Mouse (Mus musculus) kidney, adult 2 months (tissue): ENCODE results near the gene Pglyrp1. TPM values are rescaled to one million over a fixed set of nuclear protein-coding genes. Genes with fewer than 3 reads are reported as not detected.
A peak's percentile ranks its signal among the peaks of the same experiment; 100 is the strongest.

ENCODE experiments used
- DNase-seq: peaks from one replicate; pipeline ENCODE4 v3.0.0; 2021
- H3K27ac ChIP-seq: fragments of 200-500 bp; 2 replicates; pipeline ENCODE4 v1.5.1; 2012; ENCODE audit warnings: low read depth, low read length, control low read depth, inconsistent platforms; ENCODE audit not compliant: insufficient read depth
- H3K27me3 ChIP-seq: fragments of 200-500 bp; replicated peaks from 2 replicates; pipeline ENCODE4 v1.6.1; 2012; ENCODE audit warnings: mild to moderate bottlenecking, moderate library complexity, low read length, inconsistent platforms; ENCODE audit not compliant: control insufficient read depth, insufficient read depth
- H3K36me3 ChIP-seq: fragments of 200-500 bp; 2 replicates; pipeline ENCODE4 v1.6.1; 2012; ENCODE audit warnings: mild to moderate bottlenecking, moderate library complexity, low read length, inconsistent platforms; ENCODE audit not compliant: control insufficient read depth, insufficient read depth
- H3K4me1 ChIP-seq: fragments of 200-500 bp; 2 replicates; pipeline ENCODE4 v1.6.1; 2011; ENCODE audit warnings: low read length; ENCODE audit not compliant: control insufficient read depth, insufficient read depth
- H3K4me3 ChIP-seq: fragments of 200-500 bp; 2 replicates; pipeline ENCODE4 v1.5.1; 2011; ENCODE audit warnings: mild to moderate bottlenecking, low read depth, low read length, control low read depth; ENCODE audit not compliant: insufficient read depth
- CTCF ChIP-seq: fragments of 200-500 bp; conservative IDR thresholded peaks from 2 replicates; pipeline ENCODE4 v1.5.1; 2011; ENCODE audit warnings: low read depth, mild to moderate bottlenecking, control low read depth, low read length, moderate library complexity, mixed read lengths; ENCODE audit not compliant: insufficient read depth, insufficient read length
- POLR2A ChIP-seq: fragments of 200-500 bp; IDR thresholded peaks from one replicate; pipeline ENCODE4 v1.6.1; 2011; ENCODE audit warnings: low read depth, low read length, control low read depth
- WGBS: fragments of 180-500 bp; shearing (Covaris S2); methylation state at CpG from one replicate; pipeline ENCODE4 v1.1.7; 2018; 5-methylcytosine and 5-hydroxymethylcytosine counted together
- polyA plus RNA-seq: library from polyadenylated mRNA; depleted of rRNA; stranded (reverse); fragments of >200 nt; gene quantifications from 2 replicates; pipeline ENCODE4 v1.2.3, GENCODE M21; 2012; rRNA removed

The Pglyrp1 gene
- polyA plus RNA-seq, 1 experiment: 5.9 TPM

GRCm38 (mm10) chr7:18927759-18928158, 56.6 kb downstream of the Pglyrp1 start:
- DNase-seq: peak; percentile 83
- WGBS: 20% methylated on average over 3 of the region's 3 CpGs
- H3K27me3 ChIP-seq: peaks cover 4% of the 10 kb centered on the region; the same call in 1 of the 2 replicates

More at GRCm38 (mm10) chr7:18927759-18928158, 56.6 kb downstream of the Pglyrp1 start:
- H3K4me1 ChIP-seq: no peaks in the 10 kb centered on the region
- TF ChIP-seq CTCF (no peak), POLR2A (no peak)
- no peaks in the 10 kb centered on the region for H3K36me3 ChIP-seq
- H3K4me3 ChIP-seq: peak overlapping the region; percentile 13; the same call in 1 of the 2 replicates
- peak overlapping the region; percentile 74 for H3K27ac ChIP-seq

Other genes with a start within 250 kb of the Pglyrp1 start
- not detected in 2 replicates for gene Psg21, start 214.6 kb upstream of the Pglyrp1 start, polyA plus RNA-seq
- gene Psg20, start 185.1 kb upstream of the Pglyrp1 start, polyA plus RNA-seq: not detected in 2 replicates
- 0.19 TPM in 1 of 2 replicates, not detected in the other for gene Psg22, start 153.2 kb upstream of the Pglyrp1 start, polyA plus RNA-seq
- not detected in 2 replicates for gene Psg19, start 72.8 kb upstream of the Pglyrp1 start, polyA plus RNA-seq
- gene Psg17, start 49.7 kb upstream of the Pglyrp1 start, polyA plus RNA-seq: 0.03 and 0.04 TPM in 2 replicates
- gene Mill2, start 31.4 kb upstream of the Pglyrp1 start, polyA plus RNA-seq: 4.8 and 5.6 TPM in 2 replicates
- 19.8 and 21.3 TPM in 2 replicates for gene Ccdc61, start 39.1 kb downstream of the Pglyrp1 start, polyA plus RNA-seq
- gene Nova2, start 54.6 kb downstream of the Pglyrp1 start, polyA plus RNA-seq: 0.80 and 1.1 TPM in 2 replicates
- gene Nanos2, start 116.1 kb downstream of the Pglyrp1 start, polyA plus RNA-seq: not detected in 2 replicates
- gene Mypop, start 119.9 kb downstream of the Pglyrp1 start, polyA plus RNA-seq: 7.6 and 8.7 TPM in 2 replicates
- 18.1 and 21.1 TPM in 2 replicates for gene Irf2bp1, start 132.7 kb downstream of the Pglyrp1 start, polyA plus RNA-seq
- 0.13 and 0.16 TPM in 2 replicates for gene Foxa3, start 152.2 kb downstream of the Pglyrp1 start, polyA plus RNA-seq
- 59.8 and 68.9 TPM in 2 replicates for gene Sympk, start 153.0 kb downstream of the Pglyrp1 start, polyA plus RNA-seq
- gene Rsph6a, start 183.4 kb downstream of the Pglyrp1 start, polyA plus RNA-seq: 0.05 TPM in 2 replicates
- gene Dmwd, start 204.9 kb downstream of the Pglyrp1 start, polyA plus RNA-seq: 59.8 and 76.3 TPM in 2 replicates
- 52.7 and 53.0 TPM in 2 replicates for gene Dmpk, start 212.5 kb downstream of the Pglyrp1 start, polyA plus RNA-seq
- gene Six5, start 223.3 kb downstream of the Pglyrp1 start, polyA plus RNA-seq: 14.1 and 22.2 TPM in 2 replicates
- gene Gm4969, start 247.0 kb downstream of the Pglyrp1 start, polyA plus RNA-seq: 0.03 and 0.04 TPM in 2 replicates
- 9.2 and 9.5 TPM in 2 replicates for gene Fbxo46, start 248.5 kb downstream of the Pglyrp1 start, polyA plus RNA-seq